ENCODE assay signal across 8 mouse cellular contexts in the genomic region with DNA sequence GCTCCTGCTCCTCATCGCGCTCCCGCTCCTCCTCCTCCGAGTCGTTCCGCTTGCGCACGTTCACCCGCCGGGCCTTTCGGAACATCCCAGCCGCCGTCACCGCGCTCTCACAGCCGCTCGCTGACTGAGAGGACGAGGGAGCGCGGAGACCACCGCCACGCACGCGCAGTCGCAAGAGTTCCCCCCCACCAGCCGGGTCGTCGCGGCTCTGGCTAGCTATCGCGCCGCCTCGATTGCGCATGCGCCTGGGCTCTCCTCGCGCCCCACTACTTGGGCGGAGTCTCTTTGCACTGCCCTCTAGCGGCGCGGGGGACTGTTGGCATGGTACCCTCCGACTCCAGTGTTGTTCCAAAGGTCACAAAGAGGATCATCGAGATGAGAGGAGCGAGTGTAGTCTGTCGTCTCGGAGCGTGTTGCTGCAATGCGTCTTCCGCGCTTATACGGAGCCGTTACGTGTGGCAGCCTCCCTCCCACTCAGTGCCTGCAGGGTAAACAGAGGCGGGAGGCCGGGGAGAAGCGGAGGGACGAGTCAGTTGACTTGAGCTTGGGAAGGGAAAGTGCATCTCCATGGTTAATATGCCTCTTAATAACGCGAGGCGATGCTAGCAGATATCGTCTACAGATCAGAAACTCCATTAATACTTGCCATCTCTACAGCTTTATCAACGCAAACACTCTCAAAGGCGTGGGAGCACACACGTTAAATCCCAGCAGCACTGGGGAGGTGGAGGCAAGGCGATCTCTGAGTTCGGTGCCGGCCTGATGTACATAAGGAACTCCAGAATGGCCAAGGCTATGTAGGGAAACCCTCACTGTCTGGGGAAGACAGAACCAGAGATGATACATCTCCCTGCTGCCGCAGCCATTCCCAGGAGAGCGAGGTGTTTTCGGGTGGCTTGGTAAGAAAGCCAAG. TPM values are rescaled to one million over a fixed set of nuclear protein-coding genes. Genes with fewer than 3 reads are reported as not detected.
DNase-seq lines count a peak whose midpoint lies in the region; ATAC-seq and TF ChIP-seq lines count a peak whose summit lies in the region.

TSS of gene Paxbp1 (minus strand) at position 274 of the 913 bp plus-strand sequence.

- peak within 1 kb of the TSS; percentile 97 for H3K27ac ChIP-seq in forebrain, embryonic 16.5 days (ENCODE audit: low read length)
- peak within 1 kb of the TSS; percentile 93 for H3K27ac ChIP-seq in layer of hippocampus, adult 2 months
- peak within 1 kb of the TSS; percentile 97 for H3K27ac ChIP-seq in lung, embryonic 14.5 days (ENCODE audit: low read depth)
- H3K27ac ChIP-seq in olfactory bulb, adult 2 months (ENCODE audit: insufficient read depth, low read depth, low read length), result peak within 1 kb of the TSS; percentile 81
- H3K27ac ChIP-seq in thymus, adult 2 months (ENCODE audit: control insufficient read depth, insufficient read depth, low read length), result peak within 1 kb of the TSS; percentile 67

- no peaks in the 10 kb centered on the region for H3K9me3 ChIP-seq in G1E (replicated peaks)
- H3K9me3 ChIP-seq in forebrain, embryonic 16.5 days (ENCODE audit: control insufficient read depth, low read length), result no peaks in the 10 kb centered on the region
- H3K9me3 ChIP-seq in lung, embryonic 14.5 days (ENCODE audit: low read depth, low read length), result no peaks in the 10 kb centered on the region

- peaks cover 47% of the 10 kb centered on the region for H3K4me1 ChIP-seq in G1E (ENCODE audit: insufficient read depth, low read depth, low read length)
- peaks cover 14% of the 10 kb centered on the region for H3K4me1 ChIP-seq in forebrain, embryonic 16.5 days (replicated peaks; ENCODE audit: control insufficient read depth, insufficient read depth, low read length)
- H3K4me1 ChIP-seq in lung, embryonic 14.5 days (ENCODE audit: insufficient read depth), result peaks cover 4% of the 10 kb centered on the region; the same call in 1 of the 2 replicates
- 0 out of 2 replicates have a peak, but pooled peaks cover 2% of the 10 kb centered on the region for H3K4me1 ChIP-seq in olfactory bulb, adult 2 months (ENCODE audit: control insufficient read depth, insufficient read depth, low read length)
- H3K4me1 ChIP-seq in thymus, adult 2 months (replicated peaks; ENCODE audit: control insufficient read depth, insufficient read depth, low read length), result peaks cover 8% of the 10 kb centered on the region

- H3K4me2 ChIP-seq in forebrain, embryonic 16.5 days (ENCODE audit: low read length), result peak within 1 kb of the TSS; percentile 83
- peak within 1 kb of the TSS; percentile 72 for H3K4me2 ChIP-seq in lung, embryonic 14.5 days

- H3K27me3 ChIP-seq in G1E (ENCODE audit: insufficient read depth, low read length), result no peaks in the 10 kb centered on the region
- no peaks in the 10 kb centered on the region for H3K27me3 ChIP-seq in forebrain, embryonic 16.5 days (replicated peaks; ENCODE audit: control insufficient read depth, insufficient read depth, low read length)
- no peaks in the 10 kb centered on the region for H3K27me3 ChIP-seq in lung, embryonic 14.5 days (ENCODE audit: insufficient read depth, low read length)
- H3K27me3 ChIP-seq in thymus, adult 2 months (ENCODE audit: control insufficient read depth, insufficient read depth, low read length), result no peaks in the 10 kb centered on the region

- H3K4me3 ChIP-seq in G1E (ENCODE audit: low read depth, low read length), result peak within 1 kb of the TSS; percentile 96
- peak within 1 kb of the TSS; percentile 100 for H3K4me3 ChIP-seq in forebrain, embryonic 16.5 days (replicated peaks; ENCODE audit: low read length)
- H3K4me3 ChIP-seq in layer of hippocampus, adult 2 months, result peak within 1 kb of the TSS; percentile 96
- H3K4me3 ChIP-seq in lung, embryonic 14.5 days (ENCODE audit: low read depth, low read length), result peak within 1 kb of the TSS; percentile 96
- H3K4me3 ChIP-seq in olfactory bulb, adult 2 months (ENCODE audit: insufficient read depth, low read depth, low read length), result peak within 1 kb of the TSS; percentile 72
- H3K4me3 ChIP-seq in thymus, adult 2 months (ENCODE audit: control insufficient read depth, insufficient read depth, low read length), result peak within 1 kb of the TSS; percentile 84

- H3K36me3 ChIP-seq in G1E (replicated peaks), result peaks cover 31% of the 10 kb centered on the region
- 0 out of 2 replicates have a peak, but pooled peaks cover 2% of the 10 kb centered on the region for H3K36me3 ChIP-seq in forebrain, embryonic 16.5 days (ENCODE audit: control insufficient read depth, insufficient read depth)
- peaks cover 22% of the 10 kb centered on the region for H3K36me3 ChIP-seq in lung, embryonic 14.5 days (ENCODE audit: insufficient read depth)
- no peaks in the 10 kb centered on the region for H3K36me3 ChIP-seq in thymus, adult 2 months (ENCODE audit: control insufficient read depth, insufficient read depth, low read length)

- H3K9ac ChIP-seq in forebrain, embryonic 16.5 days (replicated peaks; ENCODE audit: low read depth, low read length), result peak within 1 kb of the TSS; percentile 98
- peak within 1 kb of the TSS; percentile 95 for H3K9ac ChIP-seq in lung, embryonic 14.5 days

- DNase-seq in G1E (ENCODE audit: low spot score), result peak; percentile 91
- peak; percentile 98 to 100 for DNase-seq in cerebellum, adult 18-20 months
- DNase-seq in heart, postnatal 36 days, result peak; percentile 99
- peak; percentile 98 to 99 for DNase-seq in layer of hippocampus, adult 2 months (ENCODE audit: low spot score in 2 of 2)
- peak; percentile 100 for DNase-seq in lung, embryonic 14.5 days
- DNase-seq in thymus, adult 2 months, result peak; percentile 99

- peak; percentile 41 for TF ChIP-seq POLR2A in olfactory bulb, adult 2 months (IDR thresholded peaks at IDR 0.05; ENCODE audit: insufficient read depth, low read depth, low read length)
- TF ChIP-seq POLR2A in thymus, adult 2 months (IDR thresholded peaks at IDR 0.05; ENCODE audit: control insufficient read depth, extremely low read depth, insufficient read depth, low read length, poor library complexity), result peak; percentile 88

- TF ChIP-seq CTCF in G1E (IDR thresholded peaks at IDR 0.05; ENCODE audit: low read depth, low read length), result no peak
- TF ChIP-seq CTCF in layer of hippocampus, adult 2 months (conservative IDR thresholded peaks at IDR 0.05), result peak; percentile 96
- peak; percentile 97 for TF ChIP-seq CTCF in lung, embryonic 14.5 days (IDR thresholded peaks at IDR 0.05; ENCODE audit: low read depth)
- peak; percentile 70; the same call in 1 of the 2 replicates for TF ChIP-seq CTCF in olfactory bulb, adult 2 months (IDR thresholded peaks at IDR 0.05; ENCODE audit: insufficient read depth, low read depth, low read length)
- TF ChIP-seq CTCF in thymus, adult 2 months (IDR thresholded peaks at IDR 0.05; ENCODE audit: borderline replicate concordance, control insufficient read depth, extremely low read depth, insufficient read depth, low read length, poor library complexity), result peak; percentile 95

- WGBS in forebrain, embryonic 16.5 days, result 2% methylated on average over 69 of the region's 70 CpGs
- 2% methylated on average over 68 of the region's 70 CpGs for WGBS in lung, embryonic 14.5 days
- 1% methylated on average over 70 of the region's 70 CpGs for WGBS in olfactory bulb, adult 2 months
- WGBS in thymus, adult 2 months, result 2% methylated on average over 70 of the region's 70 CpGs

- peak; percentile 95 for ATAC-seq in G1E (ENCODE audit: extremely low read depth, insufficient number of reproducible peaks, low FRiP score, poor library complexity, severe bottlenecking)
- peak; percentile 96 for ATAC-seq in forebrain, embryonic 16.5 days
- peak; percentile 99 for ATAC-seq in lung, embryonic 14.5 days (ENCODE audit: insufficient read depth)

- intact Hi-C loops in heart, postnatal 36 days (cut with DNase I), result loop anchor here (2.0 to 10.0 kb wide), 2 partner anchors 32 to 760 kb away; partner anchors contain the start of gene Scaf4

RNA-seq across cellular contexts. Expression of gene Paxbp1, which starts in this region (rescaled TPM):
- total RNA-seq in G1E (2014; fragmentation: Nextera tagmentation) (222 and 254 TPM in 2 replicates), G1E (2017) (99.4 and 116 TPM in 2 replicates)
- 45.6 and 45.9 TPM in 2 replicates for polyA plus RNA-seq in G1E (2012)
- polyA plus RNA-seq in forebrain, embryonic 16.5 days (2015; fragmentation: Nextera tagmentation; extraction: Ambion mirVana), result 91.7 and 96.0 TPM in 2 replicates
- total RNA-seq in heart, postnatal 36 days (2021), result 10 to 100 TPM; 13.1 to 13.5 TPM
- total RNA-seq in layer of hippocampus, adult 2 months (2021), result 10 to 100 TPM; 73.6 to 90.7 TPM
- polyA plus RNA-seq in lung, embryonic 14.5 days (2014; fragmentation: Nextera tagmentation; extraction: Ambion mirVana), result 62.4 and 66.4 TPM in 2 replicates
- 732 TPM in 1 of 2 replicates, not detected in the other for polyA plus RNA-seq in olfactory bulb, adult 2 months (2012; ENCODE audit: insufficient read depth, insufficient read length, low replicate concordance, missing spikeins)
- 30.6 and 32.9 TPM in 2 replicates for polyA plus RNA-seq in thymus, adult 2 months (2012; rRNA removed)

Comparison
In these comparisons a context has a peak if more than half of its experiments do, and no peak if none do; other contexts are left out.
1. Peak in every context shown above with its lines: DNase-seq, ATAC-seq, H3K4me3 ChIP-seq and H3K27ac ChIP-seq.
2. RNA of gene Paxbp1 (total RNA-seq): 99.4 to 254 TPM in G1E and 73.6 to 90.7 TPM in layer of hippocampus, adult 2 months; 13.1 to 13.5 TPM in heart, postnatal 36 days; every median in the first group is over 4 times any median in the second.